Mouse (Mus musculus) kidney, adult 2 months (tissue): ENCODE measurements at regions not wholly inside any gene's neighbourhood (a gene's known extent, or its start where the extent isn't known, plus 50 kb on each side); places are given as distances from the start of the nearest gene placed in this dataset.

Experiments
- DNase-seq: peaks from one replicate; pipeline ENCODE4 v3.0.0; 2021
- H3K27ac ChIP-seq: fragments of 200-500 bp; 2 replicates; pipeline ENCODE4 v1.5.1; 2012; ENCODE audit warnings: low read depth, low read length, control low read depth, inconsistent platforms; ENCODE audit not compliant: insufficient read depth
- H3K27me3 ChIP-seq: fragments of 200-500 bp; replicated peaks from 2 replicates; pipeline ENCODE4 v1.6.1; 2012; ENCODE audit warnings: mild to moderate bottlenecking, moderate library complexity, low read length, inconsistent platforms; ENCODE audit not compliant: control insufficient read depth, insufficient read depth
- H3K36me3 ChIP-seq: fragments of 200-500 bp; 2 replicates; pipeline ENCODE4 v1.6.1; 2012; ENCODE audit warnings: mild to moderate bottlenecking, moderate library complexity, low read length, inconsistent platforms; ENCODE audit not compliant: control insufficient read depth, insufficient read depth
- H3K4me1 ChIP-seq: fragments of 200-500 bp; 2 replicates; pipeline ENCODE4 v1.6.1; 2011; ENCODE audit warnings: low read length; ENCODE audit not compliant: control insufficient read depth, insufficient read depth
- H3K4me3 ChIP-seq: fragments of 200-500 bp; 2 replicates; pipeline ENCODE4 v1.5.1; 2011; ENCODE audit warnings: mild to moderate bottlenecking, low read depth, low read length, control low read depth; ENCODE audit not compliant: insufficient read depth
- CTCF ChIP-seq: fragments of 200-500 bp; conservative IDR thresholded peaks from 2 replicates; pipeline ENCODE4 v1.5.1; 2011; ENCODE audit warnings: low read depth, mild to moderate bottlenecking, control low read depth, low read length, moderate library complexity, mixed read lengths; ENCODE audit not compliant: insufficient read depth, insufficient read length
- POLR2A ChIP-seq: fragments of 200-500 bp; IDR thresholded peaks from one replicate; pipeline ENCODE4 v1.6.1; 2011; ENCODE audit warnings: low read depth, low read length, control low read depth
- WGBS: fragments of 180-500 bp; shearing (Covaris S2); methylation state at CpG from one replicate; pipeline ENCODE4 v1.1.7; 2018; 5-methylcytosine and 5-hydroxymethylcytosine counted together

DNA sequence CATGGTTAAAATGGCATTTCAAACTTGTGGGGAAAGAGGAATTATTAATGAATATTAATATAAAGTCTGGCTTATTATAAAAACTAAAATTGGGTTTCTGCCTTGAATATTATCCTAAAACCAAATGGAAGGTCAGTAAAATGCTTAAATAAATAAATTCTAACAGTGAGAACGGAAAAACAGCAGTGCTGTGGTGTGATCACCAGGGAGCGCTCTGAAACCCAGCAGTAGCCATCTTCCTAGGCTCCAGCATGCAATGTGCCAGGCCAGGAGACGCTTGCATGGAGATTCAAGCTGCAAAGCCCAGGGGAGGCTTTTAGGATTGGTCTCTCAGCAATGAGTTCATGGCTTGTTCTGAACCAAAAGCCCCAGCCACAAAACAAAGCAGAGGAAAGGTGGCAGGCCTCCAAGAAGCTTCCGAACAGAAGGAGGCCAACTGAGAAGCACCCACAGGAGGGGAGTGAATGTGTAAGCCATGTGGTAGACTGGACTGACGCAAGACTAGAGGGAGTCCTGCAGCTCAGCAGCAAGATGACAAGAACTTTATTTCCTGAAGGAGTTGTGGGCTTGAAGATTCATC, 52.3 kb upstream of the Bace2 start:
- TF ChIP-seq CTCF: no peak
- TF ChIP-seq POLR2A: no peak
- Histone ChIP-seq H3K4me1 (no peaks in the 10 kb centered on the region), H3K27me3 (no peaks in the 10 kb centered on the region), H3K36me3 (no peaks in the 10 kb centered on the region), H3K27ac (no peak overlapping the region), H3K4me3 (no peak overlapping the region)
- WGBS: 67% methylated on average over 5 of the region's 5 CpGs
- no peak for DNase-seq
